ENCODE assay signal across 23 mouse cellular contexts in the genomic region with DNA sequence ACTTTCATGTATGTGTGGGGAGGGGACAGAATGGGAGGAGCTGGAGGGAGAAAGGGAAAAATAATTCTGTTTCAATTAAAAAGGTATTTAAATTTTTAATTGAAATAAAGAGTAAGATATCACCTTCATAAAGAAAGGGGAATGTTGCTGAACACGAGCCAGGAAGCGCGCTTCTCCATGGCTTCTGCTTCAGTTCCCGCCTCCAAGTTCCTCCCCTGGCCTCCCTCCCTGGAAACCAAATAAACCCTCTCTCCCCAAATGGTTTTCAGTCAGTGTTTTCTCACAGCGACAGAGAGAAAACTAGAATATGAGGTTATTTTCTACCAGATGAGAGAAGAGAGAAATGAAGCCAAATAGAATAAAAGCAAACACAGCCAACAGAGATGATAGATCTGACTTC. TPM values are rescaled to one million over a fixed set of nuclear protein-coding genes. Genes with fewer than 3 reads are reported as not detected.
"Had no signal": no experiment of that assay in that cellular context is flagged by ENCODE, and none has a peak within 500 bp of the region (broad histone marks: within the 10 kb centered on the region; RNA-seq: fewer than 3 reads in every experiment).

No protein-coding gene starts in this region.

- DNase-seq: gastrocnemius, postnatal 14 days; heart, adult 18-20 months; heart, postnatal 10 days; heart, postnatal 4 days; kidney, adult 18-20 months; kidney, adult 8-10 months; kidney, postnatal 10 days; kidney, postnatal 25 days; kidney, postnatal 4 days; liver; liver, embryonic 13.5 days had no signal

- H3K27ac ChIP-seq: heart, embryonic 10.5 days; hindbrain, embryonic 10.5 days; hindbrain, embryonic 12.5 days; hindbrain, embryonic 14.5 days; intestine, embryonic 15.5 days; limb, embryonic 10.5 days; limb, embryonic 12.5 days; liver, embryonic 13.5 days; liver, embryonic 15.5 days had no signal

- H3K4me3 ChIP-seq: heart, embryonic 10.5 days; heart, embryonic 12.5 days; hindbrain, embryonic 10.5 days; hindbrain, embryonic 12.5 days; intestine, embryonic 15.5 days; limb, embryonic 10.5 days; limb, embryonic 12.5 days; liver, embryonic 13.5 days; liver, embryonic 15.5 days had no signal

RNA-seq across cellular contexts. Expression of gene Chrna4, which starts 25.2 kb away (rescaled TPM):
- total RNA-seq: granulocyte monocyte progenitor cell, adult 5-6 weeks; heart, adult 18-20 months; heart, adult 8-10 months; heart, postnatal 25 days had no signal
